Mouse (Mus musculus): ENCODE data around the gene Gm13178.
A peak's percentile ranks its signal among the peaks of the same experiment; 100 is the strongest.

Gm13178 gene

DNA sequence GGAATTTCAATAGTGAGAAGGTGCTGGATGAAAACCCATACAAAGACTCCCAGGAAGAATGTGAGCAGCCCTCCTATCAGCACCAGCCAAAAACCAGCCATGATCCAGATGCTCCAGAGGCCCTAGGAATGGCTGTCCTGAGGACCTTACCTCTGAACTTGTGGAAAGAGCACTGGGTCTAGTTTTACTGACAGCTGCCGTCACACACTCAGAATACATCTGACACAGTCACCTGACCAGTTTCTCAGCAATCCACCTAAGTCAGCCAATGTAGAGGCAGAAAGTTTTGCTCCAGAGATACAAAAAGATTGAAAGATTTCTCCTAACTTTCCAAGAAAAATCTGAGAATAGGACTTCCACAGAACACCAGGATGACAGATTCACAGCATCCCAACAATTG, at the start of gene Gm13178:
Gene Gm13178 (minus strand): TSS at position 101 of the 400 bp plus-strand sequence.
- DNase-seq (ENCODE audit: low read depth, low spot score): no peak

DNA sequence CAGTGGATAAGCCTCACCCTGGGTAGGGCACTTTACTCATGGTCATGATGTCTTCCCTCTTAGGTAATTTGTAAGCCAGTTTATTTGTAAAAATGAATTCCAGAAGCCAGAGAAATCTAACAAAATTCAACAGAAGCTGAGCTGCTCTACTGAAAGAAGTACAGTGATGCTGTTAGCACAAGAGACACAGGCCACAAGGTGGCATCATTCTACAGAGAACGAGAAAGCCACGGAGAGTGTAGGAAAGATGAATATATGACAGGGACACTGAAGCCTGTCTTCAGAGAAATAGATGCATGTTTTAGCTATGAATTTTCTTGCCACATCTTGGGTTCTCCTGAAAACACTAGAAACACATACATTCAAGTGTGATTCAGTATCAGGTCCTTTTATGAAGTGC, 44.5 kb upstream of the Gm13178 start:
- DNase-seq (ENCODE audit: low read depth, low spot score): peak; percentile 55

DNA sequence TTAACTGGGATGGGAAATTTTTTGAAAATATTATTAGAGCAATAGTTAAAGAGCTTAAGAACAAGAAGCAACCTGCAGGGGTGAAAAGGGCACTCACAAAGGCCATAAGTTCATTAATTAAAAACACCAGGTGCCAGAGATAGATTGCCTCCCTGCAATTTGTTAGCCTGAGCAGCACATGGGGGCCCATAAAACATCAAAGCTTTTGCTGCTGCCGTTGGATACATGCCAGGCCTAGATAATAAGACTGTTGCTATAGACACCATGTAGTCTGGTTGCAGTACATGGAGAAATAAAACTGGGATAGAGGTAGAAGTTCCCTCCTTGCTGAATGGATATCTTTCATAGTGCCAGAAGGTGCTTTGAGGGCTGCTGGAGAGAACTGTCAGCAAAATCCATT, 27.9 kb upstream of the Gm13178 start:
- DNase-seq (ENCODE audit: low read depth, low spot score): no peak

DNA sequence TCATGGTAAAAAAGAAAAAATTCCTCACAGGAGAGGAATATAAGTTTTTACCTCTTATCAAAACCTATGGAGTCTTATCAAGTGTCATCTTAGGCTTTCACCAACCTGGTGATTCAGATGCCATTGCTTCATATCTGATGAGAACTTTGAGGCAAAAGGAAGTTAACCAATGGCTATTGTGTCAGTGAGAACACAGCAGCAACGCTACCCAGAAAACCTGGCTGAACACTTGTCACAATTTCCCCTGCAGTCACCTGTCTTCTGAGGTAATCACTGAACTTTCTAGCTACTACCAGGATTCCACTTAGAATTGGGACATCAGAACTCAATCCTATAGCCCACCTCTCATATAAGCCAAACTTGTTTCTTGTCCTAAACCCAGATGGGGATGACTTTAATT, 1.5 kb downstream of the Gm13178 start:
- no peak for DNase-seq (ENCODE audit: low read depth, low spot score)

DNA sequence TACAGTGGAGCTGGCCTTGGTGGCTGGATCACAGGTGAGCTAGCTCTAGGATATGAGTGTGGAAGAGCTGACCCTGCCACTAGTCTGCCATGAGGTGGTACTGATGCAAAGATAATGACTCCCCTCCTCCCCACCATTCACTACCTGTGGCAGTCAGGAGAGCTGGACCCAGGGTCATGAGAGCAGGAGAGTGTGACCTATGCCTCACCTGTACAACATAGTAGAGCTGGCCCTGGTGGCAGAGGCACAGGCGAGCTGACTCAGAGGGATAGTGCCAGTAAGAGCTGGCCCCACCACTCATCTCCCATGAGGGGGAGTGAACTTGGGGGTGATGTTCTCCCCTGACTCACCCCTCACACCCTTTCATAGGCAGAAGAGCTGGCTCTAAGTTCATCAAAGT, 2.9 kb downstream of the Gm13178 start:
- DNase-seq (ENCODE audit: low read depth, low spot score): no peak

DNA sequence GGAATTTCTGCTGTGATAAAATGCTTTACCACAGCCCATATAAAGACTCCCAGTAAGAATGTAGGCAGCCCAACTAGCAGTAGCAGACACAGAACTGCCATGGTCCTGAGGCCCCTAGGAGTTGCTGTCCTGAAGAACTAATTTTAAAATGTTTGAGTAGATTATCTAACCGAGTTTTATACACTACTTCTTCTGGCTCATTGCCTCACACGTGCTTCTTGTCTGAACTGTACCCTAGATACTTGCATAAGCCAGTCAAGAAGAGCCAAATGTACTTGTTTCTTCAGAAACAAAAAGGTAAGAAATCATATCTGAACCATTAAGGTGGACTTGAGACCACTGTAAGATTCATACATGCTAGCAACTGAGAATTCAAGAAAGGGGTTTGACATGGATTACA, 34.9 kb downstream of the Gm13178 start, which contains the start of gene Gm436:
Gene Gm436 (minus strand): TSS at position 101 of the 400 bp plus-strand sequence.
- no peak for DNase-seq (ENCODE audit: low read depth, low spot score)
